Mouse (Mus musculus): ENCODE measurements around the gene Fam173a. TPM values are rescaled to one million over a fixed set of nuclear protein-coding genes. Genes with fewer than 3 reads are reported as not detected.

Gene Fam173a
- polyA plus RNA-seq, 1 experiment from 2014 or later = 66.1 TPM

DNA sequence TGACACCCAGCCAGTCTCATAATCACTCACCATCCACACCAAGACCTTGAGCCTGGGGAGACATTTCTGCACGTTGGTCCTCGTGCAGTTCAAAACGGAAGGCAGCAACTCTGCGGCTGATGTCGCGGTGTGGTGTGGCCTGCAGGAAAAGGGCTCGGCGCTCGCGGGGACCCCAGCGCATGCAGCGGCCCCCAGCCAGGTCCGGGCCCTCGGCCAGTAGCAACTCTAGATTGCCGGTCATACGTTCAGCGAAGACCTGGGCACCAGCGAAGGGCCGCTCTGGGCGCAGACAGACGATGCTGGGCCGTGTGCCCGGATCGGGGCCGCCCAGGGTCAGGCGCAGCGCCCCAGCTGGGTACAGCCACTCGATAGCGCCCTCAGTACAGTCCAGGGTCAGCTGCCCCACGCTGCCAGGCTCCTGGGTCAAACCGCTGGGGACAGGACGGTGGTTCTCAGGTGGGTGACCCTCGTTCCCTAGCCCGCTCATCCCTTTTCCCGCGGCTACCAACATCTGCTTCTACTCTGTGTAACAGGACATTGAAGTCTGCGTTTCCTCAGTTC, 3.6 kb upstream of the Fam173a start:
- H3K36me3 ChIP-seq (ENCODE audit: control insufficient read depth, insufficient read depth, low read length) = no peaks in the 10 kb centered on the region
- no peaks in the 10 kb centered on the region for H3K9me3 ChIP-seq (ENCODE audit: control insufficient read depth, low read length)
- no peaks in the 10 kb centered on the region for H3K27me3 ChIP-seq (replicated peaks; ENCODE audit: control insufficient read depth, insufficient read depth, low read length)

GRCm38 (mm10) chr17:25795609-25796092, 3.0 kb upstream of the Fam173a start, which contains the start of gene AC134908.4:
Gene AC134908.4, minus strand, starts transcription at chr17:25795659.
- H3K9me3 ChIP-seq (ENCODE audit: control insufficient read depth, low read length) = no peaks in the 10 kb centered on the region
- H3K36me3 ChIP-seq (ENCODE audit: control insufficient read depth, insufficient read depth, low read length) = no peaks in the 10 kb centered on the region
- DNase-seq (ENCODE audit: low spot score) (peak; percentile 78), ATAC-seq (ENCODE audit: low read depth) (no peak; the same call in 1 of the 2 replicates)
- peak within 1 kb of the TSS; percentile 24; the same call in 1 of the 2 replicates for H3K27ac ChIP-seq (replicated peaks; ENCODE audit: low read depth, low read length)
- H3K4me2 ChIP-seq (ENCODE audit: low read depth, low read length) = peak within 1 kb of the TSS; percentile 97
- H3K4me1 ChIP-seq (ENCODE audit: control insufficient read depth, insufficient read depth, low read length) = peaks cover 26% of the 10 kb centered on the region
- no peaks in the 10 kb centered on the region for H3K27me3 ChIP-seq (replicated peaks; ENCODE audit: control insufficient read depth, insufficient read depth, low read length)
- H3K9ac ChIP-seq (ENCODE audit: low read depth, low read length) = peak within 1 kb of the TSS; percentile 68
- 19% methylated on average over 5 of the region's 6 CpGs for WGBS
- peak within 1 kb of the TSS; percentile 79 for H3K4me3 ChIP-seq (ENCODE audit: low read depth, low read length)

More for the DNA sequence above, 3.6 kb upstream of the Fam173a start:
- Histone ChIP-seq H3K27ac (replicated peaks; ENCODE audit: low read depth, low read length) (peak overlapping the region; percentile 24; the same call in 1 of the 2 replicates), H3K4me3 (ENCODE audit: low read depth, low read length) (peak overlapping the region; percentile 79), H3K4me2 (ENCODE audit: low read depth, low read length) (peak overlapping the region; percentile 97), H3K4me1 (ENCODE audit: control insufficient read depth, insufficient read depth, low read length) (peaks cover 20% of the 10 kb centered on the region), H3K9ac (ENCODE audit: low read depth, low read length) (peak overlapping the region; percentile 68)
- 0 out of 2 replicates have a peak, but pooled peaks have one; percentile 0 for ATAC-seq (ENCODE audit: low read depth)
- DNase-seq (ENCODE audit: low spot score) = no peak
- 3% methylated on average over 27 of the region's 37 CpGs for WGBS

GRCm38 (mm10) chr17:25794998-25795397, 2.3 kb upstream of the Fam173a start:
- 84% methylated on average over 15 of the region's 17 CpGs for WGBS
- H3K36me3 ChIP-seq (ENCODE audit: control insufficient read depth, insufficient read depth, low read length) = no peaks in the 10 kb centered on the region; the same call in 1 of the 2 replicates
- no peak for DNase-seq (ENCODE audit: low spot score)
- peak overlapping the region; percentile 79; the same call in 1 of the 2 replicates for H3K4me3 ChIP-seq (ENCODE audit: low read depth, low read length)
- H3K9me3 ChIP-seq (ENCODE audit: control insufficient read depth, low read length) = no peaks in the 10 kb centered on the region
- H3K9ac ChIP-seq (ENCODE audit: low read depth, low read length) = peak overlapping the region; percentile 68; the same call in 1 of the 2 replicates
- ATAC-seq (ENCODE audit: low read depth) = no peak
- peaks cover 26% of the 10 kb centered on the region for H3K4me1 ChIP-seq (ENCODE audit: control insufficient read depth, insufficient read depth, low read length)
- H3K27me3 ChIP-seq (replicated peaks; ENCODE audit: control insufficient read depth, insufficient read depth, low read length) = no peaks in the 10 kb centered on the region
- H3K27ac ChIP-seq (replicated peaks; ENCODE audit: low read depth, low read length) = no peak overlapping the region
- peak overlapping the region; percentile 97; the same call in 1 of the 2 replicates for H3K4me2 ChIP-seq (ENCODE audit: low read depth, low read length)

DNA sequence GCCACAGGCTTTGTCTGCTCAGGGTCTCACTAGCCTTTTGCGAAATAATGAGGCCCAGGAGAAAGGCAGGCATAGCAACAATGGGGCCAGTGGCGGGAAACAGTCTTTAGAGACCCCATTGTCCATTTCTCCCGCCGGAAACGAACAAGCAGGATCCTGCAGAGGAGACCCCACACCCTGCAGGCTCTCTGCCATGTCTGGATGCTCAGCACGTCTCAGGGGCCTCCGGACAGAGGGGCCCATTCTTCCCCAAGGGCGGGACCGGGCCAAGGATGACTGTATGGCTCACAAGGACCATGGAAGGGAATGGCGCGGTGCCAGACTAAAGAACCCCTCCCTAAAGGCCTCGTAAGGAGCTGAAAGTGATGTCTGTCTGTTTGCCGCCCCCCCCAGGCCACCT, 1.5 kb upstream of the Fam173a start:
- no peak overlapping the region for H3K4me3 ChIP-seq (ENCODE audit: low read depth, low read length)
- DNase-seq (ENCODE audit: low spot score) (no peak), ATAC-seq (ENCODE audit: low read depth) (no peak)
- H3K27ac ChIP-seq (replicated peaks; ENCODE audit: low read depth, low read length) = no peak overlapping the region
- H3K9me3 ChIP-seq (ENCODE audit: control insufficient read depth, low read length) = no peaks in the 10 kb centered on the region
- H3K9ac ChIP-seq (ENCODE audit: low read depth, low read length) = no peak overlapping the region
- H3K27me3 ChIP-seq (replicated peaks; ENCODE audit: control insufficient read depth, insufficient read depth, low read length) = no peaks in the 10 kb centered on the region
- 0 out of 2 replicates have a peak overlapping the region, but pooled peaks have one; percentile 97 for H3K4me2 ChIP-seq (ENCODE audit: low read depth, low read length)
- WGBS = 59% methylated on average over 13 of the region's 13 CpGs
- peaks cover 5% of the 10 kb centered on the region; the same call in 1 of the 2 replicates for H3K36me3 ChIP-seq (ENCODE audit: control insufficient read depth, insufficient read depth, low read length)
- peaks cover 26% of the 10 kb centered on the region for H3K4me1 ChIP-seq (ENCODE audit: control insufficient read depth, insufficient read depth, low read length)

DNA sequence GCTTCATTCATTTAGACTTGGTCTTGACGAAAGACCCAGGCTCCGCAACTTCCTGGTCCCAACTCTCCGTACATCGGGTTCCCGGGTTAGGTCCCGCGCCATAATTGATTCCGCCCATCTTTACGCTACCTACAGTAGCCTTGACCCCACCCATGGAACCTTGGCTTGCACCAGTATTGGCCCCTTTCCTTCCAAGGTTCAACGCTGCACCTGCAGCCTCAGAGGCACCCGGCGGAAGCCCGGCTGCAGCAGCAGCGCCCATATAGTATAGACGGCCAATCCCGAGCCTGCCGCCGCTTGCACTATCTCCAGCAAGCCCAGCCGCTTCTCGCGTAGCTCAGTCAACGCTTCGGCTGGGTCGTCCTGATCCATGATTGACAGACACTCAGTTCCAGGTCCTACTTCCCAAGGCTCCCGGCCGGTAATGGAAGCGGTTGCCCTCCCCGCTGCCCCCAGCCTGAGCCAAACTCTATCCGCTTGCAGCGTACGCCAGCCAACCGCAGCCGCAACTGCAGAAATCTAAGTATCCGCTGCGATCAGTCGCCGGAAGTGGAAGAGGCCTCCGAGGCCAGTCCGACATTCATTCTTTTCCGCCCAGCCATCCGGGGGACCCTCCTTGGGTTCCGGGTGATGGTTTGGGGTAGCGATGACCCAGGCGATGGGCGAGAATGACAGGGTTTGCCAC, 716 bp downstream of the Fam173a start:
- H3K4me1 ChIP-seq (ENCODE audit: control insufficient read depth, insufficient read depth, low read length) = peaks cover 21% of the 10 kb centered on the region
- under 1% methylated on average over 45 of the region's 45 CpGs for WGBS
- peak overlapping the region; percentile 81 for H3K4me3 ChIP-seq (ENCODE audit: low read depth, low read length)
- DNase-seq (ENCODE audit: low spot score) = peak; percentile 88
- peak overlapping the region; percentile 78 for H3K9ac ChIP-seq (ENCODE audit: low read depth, low read length)
- peak overlapping the region; percentile 93 for H3K27ac ChIP-seq (replicated peaks; ENCODE audit: low read depth, low read length)
- H3K27me3 ChIP-seq (replicated peaks; ENCODE audit: control insufficient read depth, insufficient read depth, low read length) = no peaks in the 10 kb centered on the region
- peak; percentile 70 for ATAC-seq (ENCODE audit: low read depth)
- peaks cover 19% of the 10 kb centered on the region; the same call in 1 of the 2 replicates for H3K36me3 ChIP-seq (ENCODE audit: control insufficient read depth, insufficient read depth, low read length)
- H3K4me2 ChIP-seq (ENCODE audit: low read depth, low read length) = peak overlapping the region; percentile 93
- H3K9me3 ChIP-seq (ENCODE audit: control insufficient read depth, low read length) = no peaks in the 10 kb centered on the region

DNA sequence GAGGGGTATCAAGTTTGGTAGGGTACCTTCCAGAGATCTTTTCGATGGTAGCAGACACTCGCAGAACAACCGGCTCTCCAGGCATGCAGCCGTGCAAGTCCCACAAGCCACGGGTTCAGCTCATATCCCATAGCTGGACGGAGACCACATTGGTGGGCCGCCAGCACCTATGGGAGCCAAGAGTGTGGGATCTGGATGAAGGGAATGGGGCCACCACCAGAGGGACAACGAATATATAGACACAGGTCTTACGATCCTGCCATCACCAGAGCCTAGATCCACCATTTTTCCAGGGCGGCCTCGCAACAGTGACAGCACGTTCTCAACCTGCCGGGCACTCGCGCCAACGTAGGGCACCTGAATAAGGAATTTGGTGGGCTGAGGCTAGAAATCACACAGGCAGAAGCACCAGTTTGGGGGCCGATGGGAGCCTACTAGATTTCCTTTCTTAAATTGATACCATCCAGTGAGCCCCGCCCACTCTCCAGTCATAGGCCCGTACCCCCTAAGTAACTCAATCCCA, 1.3 kb downstream of the Fam173a start:
- peak overlapping the region; percentile 93 for H3K4me2 ChIP-seq (ENCODE audit: low read depth, low read length)
- H3K4me3 ChIP-seq (ENCODE audit: low read depth, low read length) = peak overlapping the region; percentile 81
- H3K9me3 ChIP-seq (ENCODE audit: control insufficient read depth, low read length) = no peaks in the 10 kb centered on the region
- H3K27me3 ChIP-seq (replicated peaks; ENCODE audit: control insufficient read depth, insufficient read depth, low read length) = no peaks in the 10 kb centered on the region
- WGBS = 28% methylated on average over 19 of the region's 19 CpGs
- peak overlapping the region; percentile 78 for H3K9ac ChIP-seq (ENCODE audit: low read depth, low read length)
- H3K4me1 ChIP-seq (ENCODE audit: control insufficient read depth, insufficient read depth, low read length) = peaks cover 21% of the 10 kb centered on the region
- H3K36me3 ChIP-seq (ENCODE audit: control insufficient read depth, insufficient read depth, low read length) = peaks cover 19% of the 10 kb centered on the region; the same call in 1 of the 2 replicates
- ATAC-seq (ENCODE audit: low read depth) (no peak), DNase-seq (ENCODE audit: low spot score) (peak; percentile 75)
- H3K27ac ChIP-seq (replicated peaks; ENCODE audit: low read depth, low read length) = peak overlapping the region; percentile 93

DNA sequence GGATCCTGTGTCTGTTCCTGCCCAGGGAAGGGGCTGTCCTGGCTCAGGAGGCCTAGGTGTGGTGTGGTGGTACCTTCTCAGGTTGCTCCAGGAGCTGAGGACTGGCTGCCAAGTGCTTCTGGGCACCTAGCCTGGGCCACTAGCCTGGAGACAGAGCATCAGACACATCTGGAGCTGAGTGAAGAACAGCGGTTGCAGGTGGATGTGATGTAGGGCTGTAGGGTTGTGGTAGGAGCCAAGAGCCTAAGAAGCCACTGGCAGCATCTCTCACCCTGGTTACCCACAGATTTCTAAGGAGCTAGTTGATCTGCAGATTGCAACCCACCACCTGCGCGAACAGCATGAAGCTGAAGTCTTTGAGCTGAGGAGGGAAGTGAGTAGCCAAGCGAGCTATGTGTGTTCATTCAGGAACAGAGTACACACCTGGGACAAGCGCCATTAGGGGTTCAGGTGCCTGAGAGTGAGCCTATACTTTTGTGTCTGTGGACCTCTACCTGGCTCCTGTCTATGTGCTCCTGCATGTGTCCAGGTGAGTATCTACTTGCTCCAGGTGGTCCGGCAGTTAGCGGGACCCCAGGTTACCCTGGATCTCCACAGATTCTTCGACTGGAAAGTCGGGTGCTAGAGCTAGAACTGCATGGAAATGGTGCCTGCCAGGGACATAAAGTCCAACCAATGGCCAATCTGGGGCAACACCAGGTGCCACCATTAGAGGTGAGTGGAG, 5.8 kb downstream of the Fam173a start:
- H3K9me3 ChIP-seq (ENCODE audit: control insufficient read depth, low read length) = no peaks in the 10 kb centered on the region
- no peak overlapping the region for H3K4me2 ChIP-seq (ENCODE audit: low read depth, low read length)
- ATAC-seq (ENCODE audit: low read depth) (no peak), DNase-seq (ENCODE audit: low spot score) (no peak)
- WGBS = 90% methylated on average over 9 of the region's 9 CpGs
- H3K36me3 ChIP-seq (ENCODE audit: control insufficient read depth, insufficient read depth, low read length) = peaks cover 41% of the 10 kb centered on the region
- no peaks in the 10 kb centered on the region for H3K27me3 ChIP-seq (replicated peaks; ENCODE audit: control insufficient read depth, insufficient read depth, low read length)
- H3K4me1 ChIP-seq (ENCODE audit: control insufficient read depth, insufficient read depth, low read length) = peaks cover 23% of the 10 kb centered on the region
- no peak overlapping the region for H3K4me3 ChIP-seq (ENCODE audit: low read depth, low read length)
- H3K9ac ChIP-seq (ENCODE audit: low read depth, low read length) = no peak overlapping the region
- H3K27ac ChIP-seq (replicated peaks; ENCODE audit: low read depth, low read length) = no peak overlapping the region

DNA sequence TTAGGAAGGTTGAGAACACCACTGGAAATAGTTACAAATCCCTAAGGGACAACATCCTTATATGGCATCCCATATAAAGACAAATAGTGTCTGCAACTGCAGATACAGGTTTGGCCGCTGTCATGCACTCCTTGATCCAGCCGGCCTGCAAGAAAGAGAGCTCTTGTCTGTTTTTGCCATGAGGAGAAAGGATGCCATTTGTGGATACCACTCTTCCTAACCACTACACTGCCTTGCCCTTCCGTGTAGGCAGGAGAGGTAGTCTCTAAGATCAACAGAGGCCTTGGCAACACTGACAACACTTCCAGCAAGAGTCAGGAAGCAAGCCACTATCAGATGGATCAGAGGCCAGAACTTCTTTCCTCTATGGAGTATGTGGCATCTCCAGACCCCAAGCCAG, 6.4 kb downstream of the Fam173a start, which contains the start of gene Ccdc78:
Gene Ccdc78, plus strand, starts transcription at position 301 of the 400 bp plus-strand sequence.
- Histone ChIP-seq H3K27ac (replicated peaks; ENCODE audit: low read depth, low read length) (peak within 1 kb of the TSS; percentile 91), H3K4me2 (ENCODE audit: low read depth, low read length) (peak within 1 kb of the TSS; percentile 87), H3K4me1 (ENCODE audit: control insufficient read depth, insufficient read depth, low read length) (peaks cover 19% of the 10 kb centered on the region), H3K9me3 (ENCODE audit: control insufficient read depth, low read length) (no peaks in the 10 kb centered on the region), H3K27me3 (replicated peaks; ENCODE audit: control insufficient read depth, insufficient read depth, low read length) (no peaks in the 10 kb centered on the region), H3K4me3 (ENCODE audit: low read depth, low read length) (peak within 1 kb of the TSS; percentile 76), H3K9ac (ENCODE audit: low read depth, low read length) (peak within 1 kb of the TSS; percentile 82), H3K36me3 (ENCODE audit: control insufficient read depth, insufficient read depth, low read length) (peaks cover 47% of the 10 kb centered on the region)
- 80% methylated on average over 3 of the region's 3 CpGs for whole genome bisulfite sequencing
- DNase-seq (ENCODE audit: low spot score) (no peak), ATAC-seq (ENCODE audit: low read depth) (no peak)
